Mouse (Mus musculus) forebrain, embryonic 15.5 days (tissue): ENCODE measurements around the gene Prkar2a. TPM values are rescaled to one million over a fixed set of nuclear protein-coding genes. Genes with fewer than 3 reads are reported as not detected.

Source experiments
- ATAC-seq: fragments of 200-750 bp; cut with Nextera tagmentation; replicated peaks from 2 replicates; pipeline ENCODE4 v1.8.0; 2017; ENCODE audit warnings: mild to moderate bottlenecking, moderate TSS enrichment, moderate library complexity
- H3K27ac ChIP-seq: fragments of 300-500 bp; sonication (generic); replicated peaks from 2 replicates; pipeline ENCODE4 v1.5.1; 2015; ENCODE audit warnings: mild to moderate bottlenecking, inconsistent platforms
- H3K27me3 ChIP-seq: fragments of 300-500 bp; sonication (generic); 2 replicates; pipeline ENCODE4 v1.6.1; 2015; ENCODE audit warnings: inconsistent platforms
- H3K36me3 ChIP-seq: fragments of 300-500 bp; sonication (generic); 2 replicates; pipeline ENCODE4 v1.6.1; 2015; ENCODE audit warnings: mild to moderate bottlenecking, inconsistent platforms
- H3K4me1 ChIP-seq: fragments of 300-500 bp; sonication (generic); 2 replicates; pipeline ENCODE4 v1.6.1; 2015; ENCODE audit warnings: inconsistent platforms
- H3K4me2 ChIP-seq: fragments of 300-500 bp; sonication (generic); replicated peaks from 2 replicates; pipeline ENCODE4 v1.6.1; 2015; ENCODE audit warnings: mild to moderate bottlenecking, inconsistent platforms
- H3K4me3 ChIP-seq: fragments of 300-500 bp; sonication (generic); 2 replicates; pipeline ENCODE4 v1.5.1; 2015; ENCODE audit warnings: mild to moderate bottlenecking, inconsistent platforms
- H3K9ac ChIP-seq: fragments of 300-500 bp; sonication (generic); replicated peaks from 2 replicates; pipeline ENCODE4 v1.6.1; 2015; ENCODE audit warnings: mild to moderate bottlenecking, inconsistent platforms
- H3K9me3 ChIP-seq: fragments of 300-500 bp; sonication (generic); 2 replicates; pipeline ENCODE4 v1.6.1; 2016; ENCODE audit warnings: inconsistent platforms
- WGBS: fragments of 180-500 bp; shearing (Covaris S2); methylation state at CpG from one replicate; pipeline ENCODE4 v1.1.7; 2015; ENCODE audit warnings: mixed read lengths; 5-methylcytosine and 5-hydroxymethylcytosine counted together
- polyA plus RNA-seq: library from polyadenylated mRNA; unstranded; fragments of >200 nt; fragmentation: Nextera tagmentation; extraction: Ambion mirVana; gene quantifications from 2 replicates; pipeline ENCODE4 v1.2.1, GENCODE M21; 2015

Prkar2a gene
- polyA plus RNA-seq, 1 experiment from 2014 or later: 42.1 TPM

DNA sequence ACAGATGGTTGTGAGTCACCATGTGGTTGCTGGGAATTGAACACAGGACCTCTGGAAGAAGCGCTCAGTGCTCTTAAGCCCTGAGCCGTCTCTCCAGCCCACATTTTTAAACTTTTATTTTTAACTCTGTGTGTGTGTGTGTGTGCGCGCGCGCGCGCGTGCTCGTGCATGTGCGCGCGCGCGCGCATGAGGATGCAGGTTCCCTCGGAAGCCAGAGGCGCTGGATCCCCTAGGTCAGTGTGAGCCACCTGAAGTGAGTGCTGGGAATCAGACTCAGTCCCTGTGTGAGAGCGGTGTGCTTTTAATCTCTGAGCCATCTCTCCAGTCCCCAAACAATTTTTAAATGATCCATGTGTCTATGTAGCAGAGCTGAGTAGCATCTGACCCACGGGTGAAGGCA lies 70.0 kb downstream of the Prkar2a start:
- Histone ChIP-seq H3K27ac (no peak overlapping the region), H3K4me2 (no peak overlapping the region), H3K36me3 (no peaks in the 10 kb centered on the region), H3K9ac (no peak overlapping the region), H3K4me1 (no peaks in the 10 kb centered on the region), H3K9me3 (no peaks in the 10 kb centered on the region), H3K27me3 (no peaks in the 10 kb centered on the region), H3K4me3 (no peak overlapping the region)
- WGBS: 97% methylated on average over 20 of the region's 20 CpGs
- no peak for ATAC-seq

DNA sequence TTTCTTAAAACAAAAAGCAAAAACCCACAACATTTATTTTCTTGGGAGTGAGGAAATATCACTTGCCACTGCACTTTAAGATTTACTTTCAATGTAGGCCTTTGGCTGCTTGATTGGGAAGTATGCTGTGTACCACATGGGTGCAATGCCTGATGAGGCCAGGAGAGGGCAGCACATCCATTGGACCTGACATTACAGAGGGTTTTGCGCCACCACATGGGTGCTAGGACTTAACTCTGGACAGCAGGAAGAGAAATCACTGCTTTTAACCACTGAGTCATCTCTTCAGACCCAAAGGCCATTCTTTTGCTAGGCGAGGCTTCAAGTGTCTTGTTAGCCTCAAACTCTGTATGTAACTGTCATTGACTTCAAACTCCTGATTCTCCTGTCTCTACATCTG lies 70.7 kb downstream of the Prkar2a start:
- no peaks in the 10 kb centered on the region for H3K36me3 ChIP-seq
- no peak overlapping the region for H3K27ac ChIP-seq
- H3K4me1 ChIP-seq: no peaks in the 10 kb centered on the region
- no peak overlapping the region for H3K4me2 ChIP-seq
- H3K9me3 ChIP-seq: no peaks in the 10 kb centered on the region
- no peak for ATAC-seq
- no peaks in the 10 kb centered on the region for H3K27me3 ChIP-seq
- no peak overlapping the region for H3K9ac ChIP-seq
- H3K4me3 ChIP-seq: no peak overlapping the region
- 51% methylated on average over 2 of the region's 2 CpGs for WGBS

DNA sequence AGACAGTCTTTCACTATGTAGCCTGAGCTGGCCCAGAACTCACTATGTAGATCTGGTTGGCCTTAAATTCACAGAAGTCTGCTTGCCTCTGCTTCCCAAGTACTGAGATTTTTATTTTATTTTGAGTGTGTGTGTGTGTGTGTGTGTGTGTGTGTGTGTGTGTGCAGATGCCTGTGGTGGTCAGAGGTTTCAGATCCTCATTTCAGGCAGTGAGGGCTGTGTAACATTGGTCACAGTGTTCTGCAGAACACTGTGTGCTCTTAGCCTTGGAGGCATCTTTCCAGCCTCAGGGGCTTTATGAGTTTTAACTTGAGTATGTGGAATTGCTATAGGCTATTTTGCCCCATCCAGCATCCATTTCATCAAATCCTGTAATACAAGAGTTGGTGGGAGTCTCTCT lies 72.4 kb downstream of the Prkar2a start:
- Histone ChIP-seq H3K27me3 (no peaks in the 10 kb centered on the region), H3K9ac (no peak overlapping the region), H3K4me2 (no peak overlapping the region), H3K4me3 (no peak overlapping the region), H3K9me3 (no peaks in the 10 kb centered on the region), H3K36me3 (no peaks in the 10 kb centered on the region), H3K4me1 (no peaks in the 10 kb centered on the region), H3K27ac (no peak overlapping the region)
- no peak for ATAC-seq

DNA sequence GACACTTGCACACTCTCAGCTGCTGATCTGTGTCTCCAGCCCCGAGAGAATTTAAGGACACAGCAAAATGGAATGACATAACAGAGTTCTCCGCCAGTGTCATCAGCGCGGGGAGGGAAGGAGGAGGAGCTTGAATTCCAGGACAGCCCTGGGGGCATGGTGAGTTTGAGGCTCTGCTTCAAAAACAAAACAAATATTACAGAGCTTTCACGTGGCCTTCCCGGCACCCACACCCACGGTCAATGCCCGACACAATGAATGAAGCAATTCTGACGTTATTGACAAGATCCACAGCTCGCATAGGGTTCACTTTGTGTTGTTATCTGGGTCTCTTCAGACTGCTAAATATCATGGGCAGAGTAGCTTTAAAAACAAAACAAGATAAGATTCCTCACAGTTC lies 75.9 kb downstream of the Prkar2a start:
- no peaks in the 10 kb centered on the region for H3K36me3 ChIP-seq
- H3K9me3 ChIP-seq: no peaks in the 10 kb centered on the region
- H3K27me3 ChIP-seq: no peaks in the 10 kb centered on the region
- WGBS: 84% methylated on average over 10 of the region's 10 CpGs
- no peak for ATAC-seq
- no peak overlapping the region for H3K9ac ChIP-seq
- H3K4me3 ChIP-seq: no peak overlapping the region
- H3K4me2 ChIP-seq: no peak overlapping the region
- H3K27ac ChIP-seq: no peak overlapping the region
- no peaks in the 10 kb centered on the region for H3K4me1 ChIP-seq

DNA sequence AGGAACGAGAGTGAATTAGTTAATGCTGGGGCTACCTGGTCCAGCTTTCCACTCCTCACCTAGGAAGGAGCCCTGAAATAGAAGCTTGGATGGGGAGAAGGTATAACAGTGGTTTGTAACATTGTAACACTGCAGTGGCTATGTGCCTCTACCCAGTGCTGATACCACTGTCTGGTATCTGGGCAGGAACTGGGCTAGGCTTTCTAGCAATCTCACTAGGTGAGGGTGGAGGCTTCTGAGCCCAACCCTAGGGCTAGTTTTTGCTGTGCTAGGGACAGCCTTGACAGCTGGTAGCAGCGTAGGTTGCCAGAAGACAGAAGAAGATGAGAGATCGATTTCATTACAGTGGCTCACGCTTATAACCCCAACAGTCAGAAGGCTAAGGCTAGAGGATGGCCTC lies 87.5 kb downstream of the Prkar2a start:
- Histone ChIP-seq H3K4me1 (no peaks in the 10 kb centered on the region), H3K9me3 (no peaks in the 10 kb centered on the region), H3K36me3 (no peaks in the 10 kb centered on the region), H3K4me3 (no peak overlapping the region), H3K9ac (no peak overlapping the region), H3K27me3 (no peaks in the 10 kb centered on the region), H3K4me2 (no peak overlapping the region), H3K27ac (no peak overlapping the region)
- WGBS: 90% methylated on average over 4 of the region's 4 CpGs
- ATAC-seq: no peak

DNA sequence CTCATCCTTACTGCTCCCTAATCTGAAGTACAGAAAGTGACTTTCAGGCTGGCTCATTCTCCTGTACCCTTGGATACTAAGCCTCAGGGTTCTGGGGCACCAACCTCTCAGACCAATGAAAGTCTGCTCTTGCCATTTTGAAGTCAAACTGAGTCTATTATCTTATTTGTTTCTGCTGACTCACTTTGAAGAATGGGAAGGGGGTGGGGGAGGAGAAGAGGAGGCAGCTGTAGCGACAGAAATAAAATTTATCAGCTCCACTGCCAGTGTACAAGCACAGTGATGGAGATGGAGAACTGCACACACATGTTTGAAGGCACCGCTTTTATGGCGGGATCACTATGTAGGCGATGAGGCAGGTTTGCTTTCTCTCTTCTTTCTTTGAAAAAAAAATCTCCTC lies 88.2 kb downstream of the Prkar2a start:
- Histone ChIP-seq H3K4me3 (no peak overlapping the region), H3K27ac (no peak overlapping the region), H3K4me2 (no peak overlapping the region), H3K27me3 (no peaks in the 10 kb centered on the region), H3K9me3 (no peaks in the 10 kb centered on the region), H3K9ac (no peak overlapping the region), H3K36me3 (no peaks in the 10 kb centered on the region), H3K4me1 (no peaks in the 10 kb centered on the region)
- no peak for ATAC-seq
- 82% methylated on average over 4 of the region's 4 CpGs for WGBS

DNA sequence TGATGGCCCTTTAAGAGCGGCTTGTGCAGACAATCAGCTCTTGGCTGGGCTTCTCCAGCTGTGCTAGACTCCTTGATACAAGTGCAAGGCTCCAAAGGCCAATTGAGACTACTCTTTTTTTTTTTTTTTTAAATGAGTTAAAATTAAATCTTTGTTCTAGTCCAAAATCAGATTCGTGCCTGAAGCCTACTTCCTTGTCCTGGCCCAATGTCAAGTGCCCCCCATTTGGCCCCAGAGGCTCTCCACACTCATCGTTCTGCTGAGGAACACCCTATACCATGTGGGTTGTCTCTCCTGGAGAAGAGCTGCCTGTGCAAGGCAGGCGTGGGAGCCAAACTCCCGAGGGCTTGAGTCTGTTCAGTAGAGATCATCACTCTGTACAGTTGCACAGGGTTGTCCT lies 91.8 kb downstream of the Prkar2a start:
- Histone ChIP-seq H3K9me3 (no peaks in the 10 kb centered on the region), H3K4me3 (no peak overlapping the region), H3K36me3 (no peaks in the 10 kb centered on the region), H3K27me3 (no peaks in the 10 kb centered on the region), H3K9ac (no peak overlapping the region), H3K27ac (no peak overlapping the region), H3K4me2 (no peak overlapping the region), H3K4me1 (peaks cover 19% of the 10 kb centered on the region)
- 63% methylated on average over 5 of the region's 5 CpGs for WGBS
- ATAC-seq: no peak

DNA sequence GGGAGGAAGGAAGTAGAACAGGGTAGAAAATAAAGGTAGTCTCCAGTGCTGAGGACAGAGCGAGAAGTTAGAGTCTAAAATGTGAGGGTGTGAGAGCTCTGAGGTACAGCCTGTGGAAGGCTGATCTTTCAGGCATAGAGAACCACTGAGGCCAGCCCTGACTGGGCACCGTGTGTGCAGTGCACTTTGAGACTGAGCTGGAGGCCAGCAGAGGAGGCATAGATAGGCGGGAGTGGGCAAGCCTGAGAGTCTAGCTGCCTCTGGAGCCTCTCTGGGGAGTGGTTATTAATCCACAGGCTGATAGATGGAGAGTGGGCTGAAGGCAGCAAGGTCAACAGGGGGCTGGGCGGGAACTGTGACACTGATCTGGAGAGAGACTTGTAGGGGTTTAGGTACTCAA lies 92.8 kb downstream of the Prkar2a start:
- Histone ChIP-seq H3K9me3 (no peaks in the 10 kb centered on the region), H3K36me3 (no peaks in the 10 kb centered on the region), H3K9ac (no peak overlapping the region), H3K4me1 (peaks cover 28% of the 10 kb centered on the region), H3K4me2 (no peak overlapping the region), H3K27ac (no peak overlapping the region), H3K27me3 (no peaks in the 10 kb centered on the region), H3K4me3 (no peak overlapping the region)
- ATAC-seq: no peak
- WGBS: 77% methylated on average over 4 of the region's 4 CpGs

DNA sequence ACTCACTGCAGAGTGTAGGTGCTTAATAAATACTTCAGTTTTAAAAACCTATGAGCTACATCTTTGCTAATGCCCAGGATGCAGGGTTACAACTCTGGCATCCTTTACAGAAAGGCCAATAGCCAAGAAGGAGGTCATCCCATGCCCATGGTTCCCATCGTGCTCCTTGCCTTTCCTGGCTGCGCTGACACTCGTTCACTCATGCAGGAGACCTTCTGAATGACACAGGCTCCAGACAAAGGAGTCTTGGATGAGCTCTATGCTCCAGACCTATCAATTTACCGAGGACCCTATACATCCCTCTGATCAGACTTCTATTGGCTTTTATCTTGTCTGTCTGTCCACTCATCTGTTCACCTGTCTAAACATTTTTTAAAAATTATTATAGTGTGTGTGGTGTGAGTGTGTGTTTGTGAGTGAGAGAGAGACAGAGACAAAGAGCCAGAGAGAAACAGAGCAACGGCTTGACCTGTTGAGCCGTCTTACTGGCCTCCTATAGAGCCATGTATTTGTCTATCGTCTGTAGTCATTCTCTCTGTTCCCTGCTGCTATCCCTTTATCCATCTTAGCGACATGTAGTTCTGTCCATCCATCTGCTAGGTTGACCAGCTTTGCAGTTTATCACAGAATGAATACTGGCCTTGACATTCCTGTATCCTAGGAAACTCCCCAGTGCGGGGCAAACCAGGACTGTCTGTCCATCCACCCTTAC lies 93.9 kb downstream of the Prkar2a start:
- Histone ChIP-seq H3K9ac (peak overlapping the region; percentile 89), H3K4me3 (peak overlapping the region; percentile 68), H3K27ac (peak overlapping the region; percentile 94), H3K27me3 (no peaks in the 10 kb centered on the region), H3K9me3 (no peaks in the 10 kb centered on the region), H3K4me1 (peaks cover 39% of the 10 kb centered on the region), H3K4me2 (peak overlapping the region; percentile 56), H3K36me3 (no peaks in the 10 kb centered on the region)
- peak; percentile 55 for ATAC-seq
- WGBS: 8% methylated on average over 9 of the region's 9 CpGs

DNA sequence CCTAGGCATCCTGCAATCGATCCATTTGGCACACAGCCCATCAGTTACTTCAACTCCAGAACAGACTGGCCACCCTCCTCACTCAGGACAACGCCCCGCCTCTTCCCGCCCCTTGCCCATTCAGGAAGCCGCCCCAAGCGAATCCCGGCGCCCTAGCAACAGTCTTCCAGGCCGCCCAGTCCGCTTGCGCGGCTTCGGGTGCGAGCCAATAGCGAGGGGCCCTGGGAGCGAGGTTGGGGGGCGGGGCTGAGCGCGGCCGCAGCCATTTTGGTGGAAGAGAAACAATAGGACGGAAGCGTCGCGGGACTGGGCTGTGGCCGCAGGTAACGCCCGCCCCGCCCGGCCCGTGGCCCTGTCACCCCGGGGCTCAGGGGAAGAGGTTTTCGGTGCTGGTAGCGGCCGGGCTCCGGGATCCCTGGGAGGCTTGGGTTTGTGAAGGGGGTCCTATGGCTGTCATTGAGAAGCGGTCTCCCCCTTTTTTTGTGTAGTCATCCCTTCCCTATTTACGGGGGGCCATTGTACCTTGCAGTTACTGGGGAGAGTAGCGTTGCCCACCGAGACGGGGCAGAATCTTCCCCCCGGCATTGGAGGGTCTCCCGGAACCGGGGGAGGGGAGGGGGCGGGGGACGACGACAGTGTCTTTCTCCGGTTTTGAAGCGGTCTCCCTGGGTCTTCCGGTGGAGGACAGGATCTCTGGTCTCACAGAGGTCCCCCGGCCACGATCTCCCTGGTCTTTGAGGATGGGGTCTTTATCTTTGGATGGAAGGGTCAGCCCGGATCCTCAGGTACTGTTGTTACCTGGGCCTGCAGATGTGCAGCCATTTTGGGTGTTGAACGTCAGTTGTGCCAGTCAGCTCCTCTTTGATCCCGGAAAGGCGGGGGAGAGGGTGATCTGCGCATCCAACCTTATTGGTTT lies 94.7 kb downstream of the Prkar2a start, which contains the start of gene Ip6k2:
TSS of gene Ip6k2 (plus strand) at position 249 of the 916 bp plus-strand sequence.
- no peaks in the 10 kb centered on the region for H3K9me3 ChIP-seq
- peaks cover 47% of the 10 kb centered on the region for H3K4me1 ChIP-seq
- H3K36me3 ChIP-seq: no peaks in the 10 kb centered on the region
- ATAC-seq: peak; percentile 98
- no peaks in the 10 kb centered on the region for H3K27me3 ChIP-seq
- peak within 1 kb of the TSS; percentile 68 for H3K4me3 ChIP-seq
- under 1% methylated on average over 56 of the region's 56 CpGs for WGBS
- peak within 1 kb of the TSS; percentile 81 for H3K4me2 ChIP-seq
- peak within 1 kb of the TSS; percentile 94 for H3K27ac ChIP-seq
- H3K9ac ChIP-seq: peak within 1 kb of the TSS; percentile 89

DNA sequence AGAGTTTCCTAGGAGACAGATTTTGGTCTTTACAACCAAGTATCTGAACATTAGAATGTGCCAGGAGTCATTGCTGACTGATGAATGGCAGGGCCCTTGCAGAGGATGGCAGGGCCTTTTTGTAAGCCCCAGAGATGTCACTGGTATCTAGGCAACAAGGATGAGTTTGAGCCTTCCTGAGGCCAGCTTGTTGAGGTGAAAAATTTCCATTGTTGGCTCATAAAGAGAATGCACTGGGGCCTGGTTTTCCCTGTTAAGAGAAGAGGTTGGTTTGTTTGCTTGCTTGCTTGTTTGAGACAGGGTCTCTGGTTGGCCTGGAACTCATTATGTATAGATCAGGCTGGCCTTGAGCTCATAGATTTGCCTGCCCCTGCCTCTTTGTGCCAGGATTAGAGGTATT lies 96.3 kb downstream of the Prkar2a start:
- no peaks in the 10 kb centered on the region for H3K9me3 ChIP-seq
- H3K4me2 ChIP-seq: peak overlapping the region; percentile 81
- peaks cover 61% of the 10 kb centered on the region for H3K4me1 ChIP-seq
- ATAC-seq: no peak
- H3K27me3 ChIP-seq: no peaks in the 10 kb centered on the region
- no peaks in the 10 kb centered on the region for H3K36me3 ChIP-seq
- H3K9ac ChIP-seq: peak overlapping the region; percentile 89
- peak overlapping the region; percentile 68 for H3K4me3 ChIP-seq
- H3K27ac ChIP-seq: peak overlapping the region; percentile 94

DNA sequence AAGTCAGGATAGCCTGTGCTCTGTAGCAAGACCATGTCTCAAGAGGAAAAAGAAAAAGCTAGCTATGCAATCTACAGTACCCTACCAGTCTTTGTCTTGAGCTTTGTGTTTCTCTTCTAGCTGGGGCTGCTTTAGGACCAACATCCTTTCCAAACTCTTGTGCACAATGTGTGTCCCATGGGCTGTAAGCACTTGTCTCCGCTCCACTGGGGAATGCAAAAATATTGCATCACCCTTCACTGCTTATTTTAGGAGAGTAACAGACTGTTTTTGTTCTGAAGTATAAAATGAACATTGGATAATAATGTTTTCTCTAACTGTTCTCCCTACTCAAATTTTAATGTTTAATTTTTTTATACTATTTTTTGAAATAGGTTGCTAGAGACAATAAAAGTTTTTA lies 97.4 kb downstream of the Prkar2a start:
- ATAC-seq: no peak
- Histone ChIP-seq H3K9ac (no peak overlapping the region), H3K27ac (no peak overlapping the region), H3K27me3 (no peaks in the 10 kb centered on the region), H3K4me3 (peak overlapping the region; percentile 68), H3K4me1 (peaks cover 71% of the 10 kb centered on the region), H3K9me3 (no peaks in the 10 kb centered on the region), H3K36me3 (no peaks in the 10 kb centered on the region), H3K4me2 (peak overlapping the region; percentile 81)
- 68% methylated on average over 1 of the region's 1 CpGs for WGBS
